Mouse (Mus musculus) forebrain, embryonic 12.5 days (tissue): ENCODE measurements around the gene St5. TPM values are rescaled to one million over a fixed set of nuclear protein-coding genes. Genes with fewer than 3 reads are reported as not detected.

Source experiments
- ATAC-seq: fragments of 200-750 bp; cut with Nextera tagmentation; 2 replicates; pipeline ENCODE4 v1.8.0; 2017; ENCODE audit warnings: moderate TSS enrichment; ENCODE audit not compliant: low FRiP score
- H3K27ac ChIP-seq: fragments of 300-500 bp; sonication (generic); 2 replicates; pipeline ENCODE4 v1.5.1; 2016; ENCODE audit warnings: mild to moderate bottlenecking
- H3K27me3 ChIP-seq: fragments of 300-500 bp; sonication (generic); 2 replicates; pipeline ENCODE4 v1.6.1; 2016; ENCODE audit warnings: mild to moderate bottlenecking
- H3K36me3 ChIP-seq: fragments of 300-500 bp; sonication (generic); replicated peaks from 2 replicates; pipeline ENCODE4 v1.6.1; 2016; ENCODE audit warnings: mild to moderate bottlenecking
- H3K4me1 ChIP-seq: fragments of 300-500 bp; sonication (generic); 2 replicates; pipeline ENCODE4 v1.6.1; 2016
- H3K4me2 ChIP-seq: fragments of 300-500 bp; sonication (generic); 2 replicates; pipeline ENCODE4 v1.6.1; 2016; ENCODE audit warnings: mild to moderate bottlenecking, moderate library complexity
- H3K4me3 ChIP-seq: fragments of 300-500 bp; sonication (generic); replicated peaks from 2 replicates; pipeline ENCODE4 v1.5.1; 2016; ENCODE audit warnings: mild to moderate bottlenecking
- H3K9ac ChIP-seq: fragments of 300-500 bp; sonication (generic); 2 replicates; pipeline ENCODE4 v1.6.1; 2016; ENCODE audit warnings: mild to moderate bottlenecking
- H3K9me3 ChIP-seq: fragments of 300-500 bp; sonication (generic); 2 replicates; pipeline ENCODE4 v1.6.1; 2016
- WGBS: fragments of 180-500 bp; shearing (Covaris S2); methylation state at CpG from one replicate; pipeline ENCODE4 v1.1.7; 2016; 5-methylcytosine and 5-hydroxymethylcytosine counted together
- polyA plus RNA-seq: library from polyadenylated mRNA; unstranded; fragments of >200 nt; fragmentation: Nextera tagmentation; extraction: Ambion mirVana; gene quantifications from 2 replicates; pipeline ENCODE4 v1.2.1, GENCODE M21; 2016

The St5 gene
- polyA plus RNA-seq, 1 experiment from 2014 or later: 26.0 TPM

- Histone ChIP-seq H3K9me3 (no peaks in the 10 kb centered on the region), H3K9ac (no peak overlapping the region), H3K4me1 (peaks cover 60% of the 10 kb centered on the region), H3K36me3 (no peaks in the 10 kb centered on the region), H3K4me3 (no peak overlapping the region), H3K27me3 (no peaks in the 10 kb centered on the region), H3K27ac (no peak overlapping the region), H3K4me2 (no peak overlapping the region)
- no peak for ATAC-seq
- 58% methylated on average over 5 of the region's 5 CpGs for WGBS
These were observed 89.8 kb downstream of the St5 start for GRCm38 (mm10) chr7:109613531-109614021.

- Histone ChIP-seq H3K4me1 (peaks cover 60% of the 10 kb centered on the region), H3K4me3 (no peak overlapping the region), H3K9me3 (no peaks in the 10 kb centered on the region), H3K27me3 (no peaks in the 10 kb centered on the region), H3K36me3 (no peaks in the 10 kb centered on the region), H3K27ac (peak overlapping the region; percentile 59; the same call in 1 of the 2 replicates), H3K4me2 (no peak overlapping the region), H3K9ac (no peak overlapping the region)
- WGBS: 75% methylated on average over 3 of the region's 3 CpGs
- ATAC-seq: no peak
These were observed 90.4 kb downstream of the St5 start for GRCm38 (mm10) chr7:109613051-109613450.

- no peak for ATAC-seq
- 26% methylated on average over 2 of the region's 2 CpGs for WGBS
- no peak overlapping the region for H3K4me2 ChIP-seq
These were observed 90.9 kb downstream of the St5 start for GRCm38 (mm10) chr7:109612531-109612930.

GRCm38 (mm10) chr7:109610348-109610747, 93.1 kb downstream of the St5 start:
- peaks cover 46% of the 10 kb centered on the region for H3K4me1 ChIP-seq
- no peak overlapping the region for H3K27ac ChIP-seq
- no peaks in the 10 kb centered on the region for H3K27me3 ChIP-seq
- no peak overlapping the region for H3K4me2 ChIP-seq
- no peaks in the 10 kb centered on the region for H3K36me3 ChIP-seq
- H3K9me3 ChIP-seq: no peaks in the 10 kb centered on the region
- H3K4me3 ChIP-seq: no peak overlapping the region
- no peak for ATAC-seq
- 80% methylated on average over 2 of the region's 2 CpGs for WGBS
- H3K9ac ChIP-seq: no peak overlapping the region

More at GRCm38 (mm10) chr7:109612531-109612930, 90.9 kb downstream of the St5 start:
- no peak overlapping the region for H3K9ac ChIP-seq
- H3K36me3 ChIP-seq: no peaks in the 10 kb centered on the region
- peak overlapping the region; percentile 59; the same call in 1 of the 2 replicates for H3K27ac ChIP-seq
- H3K9me3 ChIP-seq: no peaks in the 10 kb centered on the region
- H3K4me3 ChIP-seq: no peak overlapping the region
- peaks cover 64% of the 10 kb centered on the region for H3K4me1 ChIP-seq
- H3K27me3 ChIP-seq: no peaks in the 10 kb centered on the region

GRCm38 (mm10) chr7:109609565-109610345, 93.7 kb downstream of the St5 start:
- H3K4me3 ChIP-seq: no peak overlapping the region
- H3K36me3 ChIP-seq: no peaks in the 10 kb centered on the region
- no peak overlapping the region for H3K4me2 ChIP-seq
- H3K27me3 ChIP-seq: no peaks in the 10 kb centered on the region
- no peak overlapping the region for H3K27ac ChIP-seq
- H3K4me1 ChIP-seq: peaks cover 40% of the 10 kb centered on the region
- ATAC-seq: no peak
- 51% methylated on average over 6 of the region's 6 CpGs for WGBS
- H3K9ac ChIP-seq: no peak overlapping the region
- no peaks in the 10 kb centered on the region for H3K9me3 ChIP-seq

GRCm38 (mm10) chr7:109608831-109609230, 94.6 kb downstream of the St5 start:
- no peak for ATAC-seq
- Histone ChIP-seq H3K4me1 (peaks cover 34% of the 10 kb centered on the region), H3K4me3 (no peak overlapping the region), H3K4me2 (no peak overlapping the region), H3K27me3 (no peaks in the 10 kb centered on the region), H3K36me3 (no peaks in the 10 kb centered on the region), H3K9ac (no peak overlapping the region), H3K27ac (no peak overlapping the region), H3K9me3 (no peaks in the 10 kb centered on the region)
- 92% methylated on average over 6 of the region's 6 CpGs for WGBS

- WGBS: 77% methylated on average over 7 of the region's 7 CpGs
These were observed 96.3 kb downstream of the St5 start for GRCm38 (mm10) chr7:109606994-109607610.

GRCm38 (mm10) chr7:109602562-109602961, 100.8 kb downstream of the St5 start:
- Histone ChIP-seq H3K4me3 (no peak overlapping the region), H3K9ac (no peak overlapping the region), H3K27me3 (no peaks in the 10 kb centered on the region), H3K4me2 (no peak overlapping the region), H3K9me3 (no peaks in the 10 kb centered on the region), H3K4me1 (0 out of 2 replicates have a peak, but pooled peaks cover under 1% of the 10 kb centered on the region), H3K27ac (no peak overlapping the region), H3K36me3 (no peaks in the 10 kb centered on the region)
- 83% methylated on average over 5 of the region's 5 CpGs for WGBS
- no peak for ATAC-seq

More at GRCm38 (mm10) chr7:109606994-109607610, 96.3 kb downstream of the St5 start:
- H3K9me3 ChIP-seq: no peaks in the 10 kb centered on the region
- no peak overlapping the region for H3K4me2 ChIP-seq
- peaks cover 18% of the 10 kb centered on the region for H3K4me1 ChIP-seq
- no peak overlapping the region for H3K9ac ChIP-seq
- H3K27ac ChIP-seq: no peak overlapping the region
- H3K27me3 ChIP-seq: no peaks in the 10 kb centered on the region
- no peaks in the 10 kb centered on the region for H3K36me3 ChIP-seq
- no peak for ATAC-seq
- H3K4me3 ChIP-seq: no peak overlapping the region

GRCm38 (mm10) chr7:109602022-109602421, 101.4 kb downstream of the St5 start:
- Histone ChIP-seq H3K4me2 (no peak overlapping the region), H3K4me3 (no peak overlapping the region), H3K4me1 (no peaks in the 10 kb centered on the region), H3K27me3 (no peaks in the 10 kb centered on the region), H3K27ac (no peak overlapping the region), H3K9me3 (no peaks in the 10 kb centered on the region), H3K36me3 (no peaks in the 10 kb centered on the region), H3K9ac (no peak overlapping the region)
- no peak for ATAC-seq

- Histone ChIP-seq H3K4me2 (no peak overlapping the region), H3K4me1 (no peaks in the 10 kb centered on the region), H3K27ac (no peak overlapping the region), H3K36me3 (no peaks in the 10 kb centered on the region), H3K4me3 (no peak overlapping the region), H3K9me3 (no peaks in the 10 kb centered on the region), H3K9ac (no peak overlapping the region), H3K27me3 (no peaks in the 10 kb centered on the region)
- no peak for ATAC-seq
- 75% methylated on average over 3 of the region's 3 CpGs for WGBS
These were observed 102.7 kb downstream of the St5 start for GRCm38 (mm10) chr7:109600702-109601101.

- H3K4me2 ChIP-seq: no peak overlapping the region
- no peak overlapping the region for H3K27ac ChIP-seq
- no peak overlapping the region for H3K4me3 ChIP-seq
- WGBS: 97% methylated on average over 4 of the region's 4 CpGs
- H3K4me1 ChIP-seq: no peaks in the 10 kb centered on the region
- ATAC-seq: no peak
- H3K36me3 ChIP-seq: no peaks in the 10 kb centered on the region
- H3K9me3 ChIP-seq: no peaks in the 10 kb centered on the region
- H3K27me3 ChIP-seq: no peaks in the 10 kb centered on the region
- no peak overlapping the region for H3K9ac ChIP-seq
These were observed 103.4 kb downstream of the St5 start for GRCm38 (mm10) chr7:109599998-109600397.

GRCm38 (mm10) chr7:109594845-109595531, 108.4 kb downstream of the St5 start:
- Histone ChIP-seq H3K36me3 (no peaks in the 10 kb centered on the region), H3K9ac (no peak overlapping the region), H3K27me3 (no peaks in the 10 kb centered on the region), H3K9me3 (no peaks in the 10 kb centered on the region), H3K4me1 (no peaks in the 10 kb centered on the region), H3K4me2 (no peak overlapping the region), H3K27ac (no peak overlapping the region), H3K4me3 (no peak overlapping the region)
- ATAC-seq: no peak
- 68% methylated on average over 2 of the region's 2 CpGs for WGBS
